Mouse (Mus musculus) heart, embryonic 16.5 days (tissue): ENCODE data around the gene Il11ra2. TPM values are rescaled to one million over a fixed set of nuclear protein-coding genes. Genes with fewer than 3 reads are reported as not detected.
"Not testable (repeated sequence)": the region's sequence is repeated elsewhere in the genome, so short reads cannot be mapped to it uniquely, and the experiment has no call there.

Experiments used
- ATAC-seq: fragments of 200-750 bp; cut with Nextera tagmentation; replicated peaks from 2 replicates; pipeline ENCODE4 v1.8.0; 2017; ENCODE audit warnings: moderate number of reproducible peaks; ENCODE audit not compliant: insufficient read depth, low FRiP score; ENCODE audit errors: extremely low read depth
- H3K27ac ChIP-seq: fragments of 300-500 bp; sonication (generic); 2 replicates; pipeline ENCODE4 v1.5.1; 2014; ENCODE audit warnings: mild to moderate bottlenecking, low read length, control low read depth, moderate library complexity
- H3K27me3 ChIP-seq: fragments of 300-500 bp; sonication (generic); 2 replicates; pipeline ENCODE4 v1.6.1; 2014; ENCODE audit warnings: low read length, mixed read lengths; ENCODE audit not compliant: control insufficient read depth, insufficient read depth
- H3K36me3 ChIP-seq: fragments of 300-500 bp; sonication (generic); 2 replicates; pipeline ENCODE4 v1.6.1; 2014; ENCODE audit not compliant: control insufficient read depth, insufficient read depth
- H3K4me1 ChIP-seq: fragments of 300-500 bp; sonication (generic); 2 replicates; pipeline ENCODE4 v1.6.1; 2014; ENCODE audit warnings: low read length, mixed read lengths; ENCODE audit not compliant: control insufficient read depth, insufficient read depth
- H3K4me2 ChIP-seq: fragments of 300-500 bp; sonication (generic); 2 replicates; pipeline ENCODE4 v1.6.1; 2014; ENCODE audit warnings: low read depth, mild to moderate bottlenecking, control low read depth, low read length
- H3K4me3 ChIP-seq: fragments of 300-500 bp; sonication (generic); 2 replicates; pipeline ENCODE4 v1.5.1; 2014; ENCODE audit warnings: mild to moderate bottlenecking, control low read depth, low read length
- H3K9ac ChIP-seq: fragments of 300-500 bp; sonication (generic); 2 replicates; pipeline ENCODE4 v1.6.1; 2014; ENCODE audit warnings: low read length, control low read depth
- H3K9me3 ChIP-seq: fragments of 300-500 bp; sonication (generic); replicated peaks from 2 replicates; pipeline ENCODE4 v1.6.1; 2016; ENCODE audit warnings: low read length; ENCODE audit not compliant: control insufficient read depth
- WGBS: fragments of 180-500 bp; shearing (Covaris S2); extraction: QIAGEN DNeasy Blood & Tissue Kit; methylation state at CpG from one replicate; pipeline ENCODE4 v1.1.7; 2014; 5-methylcytosine and 5-hydroxymethylcytosine counted together
- polyA plus RNA-seq: library from polyadenylated mRNA; unstranded; fragments of >200 nt; fragmentation: Nextera tagmentation; extraction: Ambion mirVana; gene quantifications from 2 replicates; pipeline ENCODE4 v1.2.1, GENCODE M21; 2015

Gene Il11ra2
- 0.12 TPM in 1 of 2 replicates, not detected in the other for polyA plus RNA-seq

- WGBS = no CpG with 5 or more reads among the region's 3 CpGs
- not testable (repeated sequence) for H3K36me3 ChIP-seq, H3K27me3 ChIP-seq
Measured at GRCm38 (mm10) chr4:42661793-42662192, at the start of gene Il11ra2. Il11ra2 (minus strand) TSS chr4:42661893.

DNA sequence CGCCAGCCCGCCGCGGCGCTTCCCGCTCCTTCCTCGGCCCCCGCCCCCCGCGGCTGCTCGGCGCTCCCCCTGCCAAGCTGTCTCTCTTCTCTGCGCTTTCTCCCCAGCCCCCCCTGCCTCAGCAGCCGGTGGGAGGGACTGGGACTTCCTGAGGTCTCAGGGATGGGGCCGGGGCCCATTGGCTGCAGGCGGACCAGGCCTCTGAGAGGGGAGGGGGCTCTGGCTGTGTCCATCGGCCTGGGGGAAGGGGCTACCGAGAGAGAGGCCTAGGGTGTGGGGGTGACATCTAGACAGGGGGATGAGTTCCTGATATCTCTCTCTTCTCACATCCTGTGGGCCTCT lies 20.5 kb upstream of the Il11ra2 start:
- H3K36me3 ChIP-seq, H3K27ac ChIP-seq, ATAC-seq, H3K27me3 ChIP-seq, H3K4me3 ChIP-seq, H3K4me1 ChIP-seq, H3K9me3 ChIP-seq, H3K9ac ChIP-seq, H3K4me2 ChIP-seq: not testable (repeated sequence)
- no CpG with 5 or more reads among the region's 18 CpGs for WGBS

More at GRCm38 (mm10) chr4:42661793-42662192, at the start of gene Il11ra2:
- not testable (repeated sequence) for H3K9me3 ChIP-seq, H3K4me3 ChIP-seq, H3K9ac ChIP-seq, H3K4me1 ChIP-seq, H3K4me2 ChIP-seq, H3K27ac ChIP-seq, ATAC-seq

DNA sequence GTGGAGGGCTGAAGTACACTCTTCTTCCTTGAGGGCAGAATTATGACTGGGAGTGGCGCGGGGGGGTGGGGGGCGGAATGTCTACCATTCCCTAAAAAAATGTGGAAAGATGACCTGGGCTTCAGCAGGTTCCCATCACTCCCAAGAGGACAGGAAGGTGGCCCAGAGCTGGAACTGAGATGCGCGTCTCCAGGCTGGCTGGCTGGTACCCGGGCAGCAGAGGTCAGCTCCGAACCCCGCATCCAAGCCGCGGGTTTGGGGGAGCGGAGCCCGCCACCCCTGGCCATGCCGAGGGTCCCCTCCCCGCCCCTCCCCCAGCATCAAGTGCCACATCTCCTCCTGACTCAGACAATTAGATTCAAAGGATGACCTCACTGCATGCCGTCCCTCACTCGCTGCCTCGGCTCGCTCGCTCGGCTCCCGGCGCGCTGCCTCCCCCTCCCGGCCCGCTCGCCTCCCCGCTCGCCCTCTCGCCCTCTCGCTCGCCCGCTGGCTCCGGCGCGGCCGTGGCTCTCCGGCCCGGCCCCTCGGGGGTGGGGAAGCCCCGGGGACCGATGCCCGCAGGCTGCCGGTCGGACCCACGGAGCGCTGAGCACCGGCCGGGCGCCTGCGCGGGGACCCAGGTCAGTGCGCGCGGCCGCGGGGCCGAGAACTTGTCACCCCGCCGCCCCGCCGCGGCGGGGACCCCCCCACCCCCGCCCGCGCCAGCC lies 19.9 kb upstream of the Il11ra2 start:
- not testable (repeated sequence) for H3K4me2 ChIP-seq, H3K27me3 ChIP-seq, H3K9me3 ChIP-seq, H3K9ac ChIP-seq, H3K27ac ChIP-seq, ATAC-seq, H3K4me1 ChIP-seq, H3K36me3 ChIP-seq, H3K4me3 ChIP-seq
- no CpG with 5 or more reads among the region's 66 CpGs for WGBS

- not testable (repeated sequence) for H3K4me3 ChIP-seq, H3K4me2 ChIP-seq, H3K27ac ChIP-seq, H3K4me1 ChIP-seq, H3K9ac ChIP-seq, H3K9me3 ChIP-seq, H3K27me3 ChIP-seq, H3K36me3 ChIP-seq, ATAC-seq
- WGBS = no CpG with 5 or more reads among the region's 32 CpGs
Measured at GRCm38 (mm10) chr4:42680374-42681356, 19.0 kb upstream of the Il11ra2 start.

GRCm38 (mm10) chr4:42679365-42679764 lies 17.7 kb upstream of the Il11ra2 start:
- not testable (repeated sequence) for H3K4me2 ChIP-seq, ATAC-seq
- WGBS = no CpG with 5 or more reads among the region's 7 CpGs

GRCm38 (mm10) chr4:42675415-42675814 lies 13.7 kb upstream of the Il11ra2 start:
- not testable (repeated sequence) for H3K9ac ChIP-seq, H3K4me3 ChIP-seq, H3K4me1 ChIP-seq, H3K4me2 ChIP-seq, H3K27ac ChIP-seq, H3K36me3 ChIP-seq, H3K9me3 ChIP-seq, ATAC-seq, H3K27me3 ChIP-seq
- WGBS = no CpG with 5 or more reads among the region's 4 CpGs

More at GRCm38 (mm10) chr4:42679365-42679764, 17.7 kb upstream of the Il11ra2 start:
- not testable (repeated sequence) for H3K27me3 ChIP-seq, H3K4me3 ChIP-seq, H3K9ac ChIP-seq, H3K36me3 ChIP-seq, H3K9me3 ChIP-seq, H3K27ac ChIP-seq, H3K4me1 ChIP-seq

GRCm38 (mm10) chr4:42654951-42655350 lies 6.7 kb downstream of the Il11ra2 start, which contains the start of gene Ccl27b:
Ccl27b (plus strand) TSS chr4:42655251.
- H3K9me3 ChIP-seq, H3K4me1 ChIP-seq, H3K9ac ChIP-seq, H3K27me3 ChIP-seq, H3K36me3 ChIP-seq, H3K4me2 ChIP-seq, ATAC-seq, H3K4me3 ChIP-seq, H3K27ac ChIP-seq: not testable (repeated sequence)
- no CpG with 5 or more reads among the region's 9 CpGs for WGBS

DNA sequence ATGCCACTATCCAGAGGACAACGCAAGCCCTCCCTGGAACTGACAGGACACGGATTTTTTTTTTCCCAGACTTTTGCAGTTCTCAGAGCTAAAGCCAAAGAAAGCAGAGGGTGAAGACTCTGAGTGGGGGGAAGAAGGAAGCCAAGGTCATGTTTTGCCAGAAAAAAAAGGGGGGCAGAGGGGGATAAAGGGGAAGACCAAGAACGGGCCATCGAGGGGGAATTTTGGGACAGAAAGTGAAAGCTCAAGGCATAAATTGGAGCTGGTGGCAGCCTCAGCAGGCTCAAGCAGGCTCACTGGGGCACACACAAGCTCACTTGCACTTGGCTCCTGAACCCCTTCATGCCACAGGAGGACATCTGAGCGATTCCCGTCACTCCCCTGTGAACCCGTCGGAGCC lies 32.3 kb downstream of the Il11ra2 start, which contains the start of gene Gm2564:
Gm2564 (plus strand) TSS at position 301 of the 400 bp plus-strand sequence.
- not testable (repeated sequence) for H3K27me3 ChIP-seq, ATAC-seq, H3K36me3 ChIP-seq, H3K27ac ChIP-seq, H3K4me2 ChIP-seq, H3K9me3 ChIP-seq, H3K9ac ChIP-seq, H3K4me1 ChIP-seq, H3K4me3 ChIP-seq
- WGBS = no CpG with 5 or more reads among the region's 8 CpGs

GRCm38 (mm10) chr4:42611895-42612294 lies 49.8 kb downstream of the Il11ra2 start, which contains the start of gene Gm10591:
Gm10591 (plus strand) TSS chr4:42612195.
- H3K4me3 ChIP-seq, H3K4me1 ChIP-seq, H3K27me3 ChIP-seq, H3K4me2 ChIP-seq, ATAC-seq, H3K36me3 ChIP-seq, H3K27ac ChIP-seq, H3K9me3 ChIP-seq, H3K9ac ChIP-seq: not testable (repeated sequence)
- no CpG with 5 or more reads among the region's 5 CpGs for WGBS
